Mouse (Mus musculus): ENCODE measurements around the gene Gm49395.
A peak's percentile ranks its signal among the peaks of the same experiment; 100 is the strongest.

Gm49395 gene

GRCm38 (mm10) chr13:115042652-115043051 is 59.1 kb downstream of the Gm49395 start:
- no peak for DNase-seq

- peak; percentile 16 for DNase-seq
Observed at GRCm38 (mm10) chr13:115037304-115037703, 64.4 kb downstream of the Gm49395 start.

GRCm38 (mm10) chr13:115035387-115035786 is 66.3 kb downstream of the Gm49395 start:
- no peak for DNase-seq

GRCm38 (mm10) chr13:115033135-115033534 is 68.6 kb downstream of the Gm49395 start:
- no peak for DNase-seq

GRCm38 (mm10) chr13:115031177-115032000 is 70.3 kb downstream of the Gm49395 start:
- peak; percentile 57 for DNase-seq

GRCm38 (mm10) chr13:115025394-115025793 is 76.3 kb downstream of the Gm49395 start:
- DNase-seq, result no peak

- no peak for DNase-seq
Observed at GRCm38 (mm10) chr13:115022117-115022787, 79.5 kb downstream of the Gm49395 start.

- DNase-seq, result no peak
Observed at GRCm38 (mm10) chr13:115021411-115021810, 80.3 kb downstream of the Gm49395 start.

GRCm38 (mm10) chr13:115020727-115021126 is 81.0 kb downstream of the Gm49395 start:
- DNase-seq, result no peak

- no peak for DNase-seq
Observed at GRCm38 (mm10) chr13:115017545-115017944, 84.2 kb downstream of the Gm49395 start.

- no peak for DNase-seq
Observed at GRCm38 (mm10) chr13:115011547-115011946, 90.2 kb downstream of the Gm49395 start.

GRCm38 (mm10) chr13:115006213-115006835 is 95.4 kb downstream of the Gm49395 start:
- DNase-seq, result no peak

GRCm38 (mm10) chr13:115005342-115005741 is 96.4 kb downstream of the Gm49395 start:
- DNase-seq, result no peak

- peak; percentile 25 for DNase-seq
Observed at GRCm38 (mm10) chr13:115003444-115004053, 98.2 kb downstream of the Gm49395 start.

- no peak for DNase-seq
Observed at GRCm38 (mm10) chr13:115002837-115003236, 98.9 kb downstream of the Gm49395 start.

- DNase-seq, result no peak
Observed at GRCm38 (mm10) chr13:115002155-115002554, 99.6 kb downstream of the Gm49395 start.

- no peak for DNase-seq
Observed at GRCm38 (mm10) chr13:114999582-114999981, 102.1 kb downstream of the Gm49395 start.

- DNase-seq, result no peak
Observed at GRCm38 (mm10) chr13:114998100-114998499, 103.6 kb downstream of the Gm49395 start.

GRCm38 (mm10) chr13:114992260-114993014 is 109.3 kb downstream of the Gm49395 start:
- no peak for DNase-seq

GRCm38 (mm10) chr13:114987668-114988067 is 114.1 kb downstream of the Gm49395 start:
- peak; percentile 36 for DNase-seq

GRCm38 (mm10) chr13:114987161-114987560 is 114.6 kb downstream of the Gm49395 start:
- DNase-seq, result peak; percentile 88

Measured in lung, postnatal 10 days (tissue).